Mouse (Mus musculus) forebrain, embryonic 10.5 days (tissue): ENCODE measurements around the gene Vps13d. TPM values are rescaled to one million over a fixed set of nuclear protein-coding genes. Genes with fewer than 3 reads are reported as not detected.
A peak's percentile ranks its signal among the peaks of the same experiment; 100 is the strongest.

Experiments used
- DNase-seq: peaks from one replicate; pipeline ENCODE4 v3.0.0-alpha.2; 2017; ENCODE audit warnings: low spot score; ENCODE audit errors: extremely low spot score
- H3K27ac ChIP-seq: fragments of 300-500 bp; sonication (generic); 2 replicates; pipeline ENCODE4 v1.5.1; 2016; ENCODE audit warnings: mild to moderate bottlenecking
- H3K27me3 ChIP-seq: fragments of 300-500 bp; sonication (generic); 2 replicates; pipeline ENCODE4 v1.6.1; 2016; ENCODE audit warnings: mild to moderate bottlenecking; ENCODE audit not compliant: poor library complexity, severe bottlenecking
- H3K36me3 ChIP-seq: fragments of 300-500 bp; sonication (generic); replicated peaks from 2 replicates; pipeline ENCODE4 v1.6.1; 2016; ENCODE audit warnings: mild to moderate bottlenecking, moderate library complexity
- H3K4me1 ChIP-seq: fragments of 300-500 bp; sonication (generic); 2 replicates; pipeline ENCODE4 v1.6.1; 2016
- H3K4me3 ChIP-seq: fragments of 300-500 bp; sonication (generic); 2 replicates; pipeline ENCODE4 v1.5.1; 2016; ENCODE audit warnings: mild to moderate bottlenecking, moderate library complexity
- H3K9me3 ChIP-seq: fragments of 300-500 bp; sonication (generic); 2 replicates; pipeline ENCODE4 v1.6.1; 2016; ENCODE audit warnings: mild to moderate bottlenecking, moderate library complexity
- WGBS: fragments of 180-500 bp; shearing (Covaris S2); methylation state at CpG from one replicate; pipeline ENCODE4 v1.1.7; 2016; 5-methylcytosine and 5-hydroxymethylcytosine counted together
- polyA plus RNA-seq: library from polyadenylated mRNA; unstranded; fragments of >200 nt; fragmentation: Nextera tagmentation; extraction: Ambion mirVana; gene quantifications from 2 replicates; pipeline ENCODE4 v1.2.1, GENCODE M21; 2016

The Vps13d gene
- polyA plus RNA-seq: 4.4 and 5.8 TPM in 2 replicates

DNA sequence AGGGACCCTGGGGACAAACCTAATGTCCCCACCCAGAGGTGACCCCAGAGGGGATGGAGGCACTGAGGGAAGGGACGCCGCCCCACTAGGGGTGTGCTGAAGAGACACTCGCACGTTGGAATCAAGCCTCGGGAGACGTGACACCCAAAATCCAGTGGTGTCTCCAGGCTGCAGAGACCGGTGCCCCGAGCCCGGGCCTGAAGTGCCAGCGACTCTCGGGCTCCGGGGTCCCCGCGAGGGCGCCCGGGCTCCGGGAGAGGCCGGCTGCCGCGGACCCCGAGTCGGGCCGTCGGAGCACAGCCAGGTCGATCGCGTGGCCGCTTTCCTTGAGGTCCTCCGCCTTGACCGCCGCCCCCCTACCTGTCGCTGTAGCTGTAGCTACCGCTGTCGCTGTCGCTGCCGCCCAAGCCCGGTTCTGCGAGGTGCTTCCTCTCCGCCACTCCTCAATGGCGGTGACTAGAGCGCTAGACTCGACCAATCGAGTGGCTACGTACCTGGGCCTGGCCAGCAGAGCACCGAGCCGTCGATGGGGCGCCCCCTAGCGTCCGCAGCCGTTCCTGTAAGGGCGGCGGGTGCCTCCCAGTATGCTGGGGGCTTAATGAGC, at the start of gene Vps13d:
TSS of gene Vps13d (minus strand) at position 447 of the 604 bp plus-strand sequence.
- Histone ChIP-seq H3K9me3 (no peaks in the 10 kb centered on the region), H3K27ac (peak within 1 kb of the TSS; percentile 89), H3K36me3 (peaks cover 7% of the 10 kb centered on the region), H3K4me3 (peak within 1 kb of the TSS; percentile 87), H3K27me3 (no peaks in the 10 kb centered on the region), H3K4me1 (peaks cover 16% of the 10 kb centered on the region)
- DNase-seq: peak; percentile 89
- WGBS: under 1% methylated on average over 52 of the region's 53 CpGs

DNA sequence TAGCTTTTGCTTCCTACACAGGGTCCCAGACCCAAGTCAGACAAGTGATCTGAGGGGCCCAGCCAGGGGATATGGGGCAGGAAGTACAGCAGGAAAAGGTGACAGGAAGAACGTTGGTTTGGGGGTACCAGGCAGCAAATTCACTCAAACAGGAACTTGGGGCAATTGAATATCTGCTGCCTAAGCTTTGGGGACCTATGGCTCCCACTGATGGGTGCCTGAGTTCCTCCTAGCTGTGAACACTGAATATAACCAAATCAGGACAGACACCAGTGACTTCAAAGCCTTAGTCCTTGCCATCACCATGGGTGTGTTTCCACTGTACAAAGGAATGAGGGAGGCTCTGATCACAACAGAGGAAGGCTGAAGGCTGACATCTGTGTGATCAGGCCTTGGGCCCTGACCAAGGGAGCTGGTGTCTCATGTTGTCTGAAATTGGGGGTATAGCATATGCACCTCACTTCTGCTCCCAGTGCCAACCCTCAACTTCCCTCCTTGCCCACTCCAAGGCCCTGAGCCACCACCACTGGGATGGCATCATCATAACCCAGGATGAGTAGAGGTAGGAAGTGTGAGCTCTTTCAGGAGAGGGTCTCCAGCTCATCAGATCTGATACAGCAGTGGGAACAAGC, 48.0 kb upstream of the Vps13d start:
- H3K4me1 ChIP-seq: peaks cover 17% of the 10 kb centered on the region
- peaks cover 37% of the 10 kb centered on the region for H3K27me3 ChIP-seq
- no peak overlapping the region for H3K27ac ChIP-seq
- DNase-seq: no peak
- no peaks in the 10 kb centered on the region for H3K36me3 ChIP-seq
- WGBS: 82% methylated on average over 1 of the region's 1 CpGs
- H3K9me3 ChIP-seq: no peaks in the 10 kb centered on the region
- no peak overlapping the region for H3K4me3 ChIP-seq

DNA sequence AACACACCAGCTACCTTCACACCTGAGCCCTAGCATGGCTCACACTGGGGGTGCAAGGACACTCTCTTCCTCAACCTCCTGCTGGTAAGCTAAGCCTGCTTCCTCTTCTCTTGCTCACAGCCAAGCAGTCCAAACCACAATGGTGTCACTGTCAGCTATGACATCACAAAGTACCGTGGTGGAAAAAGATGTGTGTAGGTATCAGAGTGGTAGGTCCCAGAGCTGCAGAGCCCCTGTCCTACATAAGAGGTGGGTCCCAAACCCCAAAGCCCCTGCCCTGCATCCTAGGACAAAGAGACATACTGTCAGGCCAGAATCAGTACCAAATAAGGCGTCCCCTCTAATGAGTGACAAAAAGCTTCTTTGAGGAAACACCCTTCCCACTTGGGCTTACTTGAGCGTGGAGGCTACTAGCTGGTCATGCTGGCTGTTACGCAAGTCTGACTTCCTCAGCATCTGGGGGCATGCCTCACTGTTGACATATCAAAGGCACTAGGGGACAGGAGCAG, 46.0 kb upstream of the Vps13d start:
- no peaks in the 10 kb centered on the region for H3K9me3 ChIP-seq
- H3K36me3 ChIP-seq: no peaks in the 10 kb centered on the region
- WGBS: 79% methylated on average over 4 of the region's 4 CpGs
- H3K4me1 ChIP-seq: peaks cover 4% of the 10 kb centered on the region
- H3K27me3 ChIP-seq: peaks cover 16% of the 10 kb centered on the region
- no peak overlapping the region for H3K4me3 ChIP-seq
- H3K27ac ChIP-seq: no peak overlapping the region
- DNase-seq: no peak

DNA sequence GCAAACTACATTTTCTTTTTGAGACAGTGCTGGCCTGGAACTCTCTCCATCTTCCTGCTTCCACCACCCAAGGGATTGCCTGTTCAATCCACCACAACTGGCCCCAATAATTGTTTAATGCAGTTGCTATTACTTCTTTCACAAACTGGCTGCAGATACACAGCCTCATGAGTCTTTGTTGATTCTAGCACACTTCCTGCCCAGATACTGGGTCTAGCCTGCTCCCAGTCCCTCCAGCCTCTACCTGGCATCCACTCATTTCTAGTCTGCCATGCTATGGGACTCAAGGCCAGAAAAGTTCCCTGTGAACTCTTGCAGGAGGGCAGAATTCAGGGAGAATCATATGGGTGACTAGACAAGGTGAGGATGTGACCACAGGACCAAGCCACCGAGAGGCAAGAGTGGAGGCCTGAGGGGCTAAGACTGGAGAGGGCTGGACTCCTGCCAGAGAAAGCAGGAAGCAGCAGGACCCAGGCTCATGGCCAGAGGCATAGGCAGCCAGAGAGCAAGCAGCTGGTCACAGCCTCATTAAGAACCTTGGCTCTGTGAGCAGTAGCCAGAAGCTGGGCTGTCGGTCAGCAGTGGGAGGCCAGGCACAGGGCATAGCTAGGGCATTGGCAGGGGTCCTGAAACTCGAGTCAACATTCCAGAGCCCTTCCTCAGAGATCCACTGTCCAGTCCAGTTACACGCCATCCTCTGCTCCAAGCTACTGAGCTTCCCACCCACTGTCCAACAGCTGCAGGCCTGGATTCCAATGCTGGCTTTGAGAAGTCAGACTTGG, 44.4 kb upstream of the Vps13d start:
- DNase-seq: no peak
- 62% methylated on average over 4 of the region's 4 CpGs for WGBS

DNA sequence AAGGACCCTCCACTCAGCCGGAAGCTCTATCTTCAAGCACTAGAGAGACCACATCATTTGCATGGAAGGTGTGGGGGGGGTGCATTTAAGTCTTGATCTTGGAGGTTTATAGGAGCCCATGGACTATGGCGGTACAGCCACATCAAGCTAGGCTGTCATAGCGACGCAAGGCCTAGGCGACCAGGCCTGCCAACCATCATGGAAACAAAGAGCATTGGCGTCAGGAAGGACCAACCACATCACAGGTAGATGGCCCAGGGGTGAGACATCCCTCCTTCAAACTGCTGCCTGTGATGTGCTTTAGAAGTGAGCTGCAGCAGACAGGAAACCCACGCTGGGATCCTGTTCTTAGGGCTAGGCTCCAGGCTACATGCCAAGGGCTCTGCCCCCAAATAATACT, 41.2 kb upstream of the Vps13d start:
- no peaks in the 10 kb centered on the region for H3K36me3 ChIP-seq
- WGBS: 94% methylated on average over 7 of the region's 7 CpGs
- no peaks in the 10 kb centered on the region for H3K27me3 ChIP-seq
- H3K4me1 ChIP-seq: peaks cover 15% of the 10 kb centered on the region
- no peak for DNase-seq
- H3K4me3 ChIP-seq: no peak overlapping the region
- H3K27ac ChIP-seq: no peak overlapping the region
- H3K9me3 ChIP-seq: no peaks in the 10 kb centered on the region

More for the DNA sequence above, 44.4 kb upstream of the Vps13d start:
- H3K4me1 ChIP-seq: 0 out of 2 replicates have a peak, but pooled peaks cover 3% of the 10 kb centered on the region
- 0 out of 2 replicates have a peak overlapping the region, but pooled peaks have one; percentile 15 for H3K27ac ChIP-seq
- H3K9me3 ChIP-seq: no peaks in the 10 kb centered on the region
- H3K36me3 ChIP-seq: no peaks in the 10 kb centered on the region
- peaks cover under 1% of the 10 kb centered on the region; the same call in 1 of the 2 replicates for H3K27me3 ChIP-seq
- H3K4me3 ChIP-seq: no peak overlapping the region

DNA sequence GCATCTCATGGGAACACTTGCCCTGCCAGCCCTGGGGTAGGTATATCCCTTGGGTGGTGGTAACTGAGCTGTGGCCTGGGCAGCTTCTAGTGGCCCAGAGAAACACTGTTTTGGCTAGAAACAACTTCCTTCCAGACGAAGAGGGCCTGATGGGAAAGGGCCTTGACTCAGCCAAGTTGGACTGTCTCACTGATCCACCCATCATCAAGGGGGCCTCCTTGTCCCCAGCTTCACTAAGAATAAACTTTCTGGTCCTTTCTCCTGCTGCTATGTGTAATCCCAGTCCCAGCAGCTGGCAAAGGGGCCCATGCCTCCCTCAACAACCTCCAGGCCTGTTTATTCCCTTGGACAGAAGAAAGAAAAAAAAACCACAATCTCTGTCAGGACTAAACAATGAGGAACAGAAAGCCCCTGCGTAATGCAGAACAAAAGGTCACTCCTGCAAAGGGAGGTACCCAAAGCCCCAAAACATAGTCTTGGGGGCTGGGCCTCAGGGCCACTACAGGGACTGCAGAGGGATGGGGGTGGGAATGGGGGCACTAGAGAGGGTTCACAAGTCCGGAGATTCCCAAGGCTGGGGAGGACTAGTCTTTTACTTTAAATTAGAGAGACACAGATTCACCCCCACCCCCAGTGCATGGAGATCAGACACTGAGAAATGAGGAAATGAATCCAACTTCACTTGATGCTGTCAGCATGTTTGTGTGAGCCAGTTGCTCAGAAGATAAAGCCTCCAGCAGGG, 38.9 kb upstream of the Vps13d start:
- DNase-seq: no peak
- H3K27me3 ChIP-seq: no peaks in the 10 kb centered on the region
- no peaks in the 10 kb centered on the region for H3K36me3 ChIP-seq
- no peaks in the 10 kb centered on the region for H3K9me3 ChIP-seq
- 35% methylated on average over 3 of the region's 3 CpGs for WGBS
- no peak overlapping the region for H3K4me3 ChIP-seq
- H3K27ac ChIP-seq: peak overlapping the region; percentile 65
- peaks cover 12% of the 10 kb centered on the region for H3K4me1 ChIP-seq

DNA sequence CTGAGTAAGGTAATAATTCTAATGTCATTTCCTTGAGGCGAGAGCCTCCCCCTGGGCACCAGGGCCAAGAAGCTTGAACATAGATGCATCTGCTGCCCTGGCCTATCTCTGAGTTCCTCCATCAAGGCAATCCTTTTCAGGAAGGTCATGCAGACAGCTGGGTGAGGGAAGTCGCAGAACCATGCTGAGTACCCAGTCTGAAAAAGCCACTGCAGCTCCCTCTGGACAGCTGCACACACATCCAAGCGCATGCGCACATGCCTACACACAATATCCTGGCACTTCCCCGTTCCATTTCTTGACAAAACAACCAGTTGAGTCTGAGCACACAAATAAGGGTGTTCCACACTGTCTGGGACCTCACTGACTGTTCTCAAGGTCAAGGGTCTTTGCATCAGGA, 36.9 kb upstream of the Vps13d start:
- Histone ChIP-seq H3K27me3 (no peaks in the 10 kb centered on the region), H3K27ac (no peak overlapping the region), H3K36me3 (no peaks in the 10 kb centered on the region), H3K4me3 (no peak overlapping the region), H3K4me1 (peaks cover 12% of the 10 kb centered on the region), H3K9me3 (no peaks in the 10 kb centered on the region)
- no peak for DNase-seq
- WGBS: 97% methylated on average over 5 of the region's 5 CpGs

DNA sequence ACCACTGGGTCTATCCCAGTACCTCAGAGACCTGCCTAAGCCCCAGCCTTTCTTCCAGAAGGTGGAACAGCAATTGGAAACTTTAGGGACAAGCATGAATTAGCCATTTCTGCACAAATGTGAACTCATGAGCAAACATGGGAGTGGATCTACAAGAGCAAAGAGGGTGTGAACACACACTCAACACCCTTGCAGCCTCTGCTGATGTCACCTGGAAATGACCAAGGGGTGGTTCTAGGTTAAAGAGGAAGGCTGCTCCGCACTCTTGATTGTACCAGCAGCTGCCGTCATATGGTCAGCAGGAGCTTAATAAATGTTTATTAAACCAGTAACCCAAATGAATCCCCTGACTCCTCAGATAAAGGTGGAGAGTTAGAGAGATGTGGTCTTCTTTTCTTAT, 35.8 kb upstream of the Vps13d start:
- Histone ChIP-seq H3K27ac (no peak overlapping the region), H3K9me3 (no peaks in the 10 kb centered on the region), H3K4me1 (peaks cover 12% of the 10 kb centered on the region), H3K4me3 (no peak overlapping the region), H3K27me3 (no peaks in the 10 kb centered on the region), H3K36me3 (no peaks in the 10 kb centered on the region)
- no peak for DNase-seq
- WGBS: 96% methylated on average over 2 of the region's 2 CpGs

DNA sequence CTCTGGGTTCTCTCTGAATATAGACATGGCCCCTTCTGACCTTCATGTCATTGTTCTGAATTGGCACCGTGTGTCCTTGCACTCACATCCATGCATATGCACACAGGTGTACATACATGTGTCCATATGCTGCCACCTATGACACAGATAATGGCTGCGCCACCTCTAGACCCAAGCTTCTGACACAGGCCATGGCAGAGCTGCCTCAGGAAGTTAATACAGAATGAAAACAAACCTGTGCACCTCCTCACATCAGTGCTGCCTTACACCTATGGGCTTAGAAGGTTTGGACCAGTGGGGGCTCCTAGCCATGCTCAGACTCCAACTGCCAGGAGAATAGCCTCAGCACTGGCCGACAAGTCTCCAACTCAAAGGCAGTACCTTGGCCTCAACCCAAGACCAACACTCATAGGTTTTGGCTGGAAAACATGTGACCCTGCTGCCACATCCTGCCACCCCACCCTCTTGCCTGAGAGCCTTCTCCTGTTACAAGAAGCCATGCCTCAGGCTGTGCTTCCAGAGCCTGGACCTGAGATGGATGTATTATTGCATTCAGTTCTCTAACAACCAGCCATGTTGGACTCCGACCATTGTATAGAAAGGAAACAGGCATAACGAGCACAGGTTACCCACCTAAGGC, 34.8 kb upstream of the Vps13d start:
- no peak for DNase-seq
- Histone ChIP-seq H3K27me3 (no peaks in the 10 kb centered on the region), H3K36me3 (no peaks in the 10 kb centered on the region), H3K4me3 (no peak overlapping the region), H3K27ac (no peak overlapping the region), H3K9me3 (no peaks in the 10 kb centered on the region), H3K4me1 (peaks cover 12% of the 10 kb centered on the region)
- 93% methylated on average over 5 of the region's 5 CpGs for WGBS

DNA sequence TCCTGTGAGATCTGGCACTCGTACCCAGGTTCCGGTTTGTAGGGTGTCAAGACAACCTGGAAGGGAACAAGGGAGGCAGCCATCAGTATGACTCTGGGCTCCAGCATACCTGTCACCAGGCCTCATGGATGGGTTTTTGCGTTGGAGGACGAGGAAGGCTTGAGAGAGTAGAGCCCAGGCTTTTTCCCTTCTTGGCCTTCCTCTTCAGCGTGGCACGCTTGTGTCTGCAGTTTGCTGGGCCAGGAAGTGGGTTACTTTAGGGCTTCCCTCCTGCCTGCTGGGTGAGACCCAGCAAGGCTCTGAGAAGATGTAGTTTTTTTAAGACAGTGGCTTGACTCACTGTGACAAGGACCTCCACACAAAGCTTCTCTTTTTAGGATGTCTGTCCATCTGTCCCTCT, 34.2 kb upstream of the Vps13d start:
- Histone ChIP-seq H3K27ac (no peak overlapping the region), H3K27me3 (no peaks in the 10 kb centered on the region), H3K9me3 (no peaks in the 10 kb centered on the region), H3K36me3 (no peaks in the 10 kb centered on the region), H3K4me3 (no peak overlapping the region), H3K4me1 (peaks cover 12% of the 10 kb centered on the region)
- 92% methylated on average over 6 of the region's 6 CpGs for WGBS
- DNase-seq: no peak

DNA sequence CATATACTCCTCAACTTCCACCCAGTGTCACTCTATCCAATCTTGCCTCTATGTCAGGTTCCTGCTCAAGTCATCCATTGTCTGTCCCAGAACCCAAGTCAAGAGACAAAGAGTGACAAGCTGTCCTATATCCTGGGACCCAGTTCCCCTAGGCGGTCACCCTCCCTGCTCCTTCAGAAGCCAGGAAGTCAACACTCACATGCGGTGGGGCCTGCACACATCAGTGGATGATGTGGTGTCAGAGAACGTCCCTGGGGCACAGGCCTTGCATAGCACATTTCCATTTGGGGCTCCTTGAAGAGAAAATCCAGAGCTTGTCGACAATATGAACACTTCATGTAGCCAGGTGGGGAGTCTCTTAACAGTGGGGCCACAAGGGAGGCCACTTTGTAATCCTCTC, 29.8 kb upstream of the Vps13d start:
- no peak for DNase-seq
- Histone ChIP-seq H3K36me3 (no peaks in the 10 kb centered on the region), H3K4me1 (no peaks in the 10 kb centered on the region), H3K27me3 (no peaks in the 10 kb centered on the region), H3K27ac (no peak overlapping the region), H3K4me3 (no peak overlapping the region), H3K9me3 (no peaks in the 10 kb centered on the region)
- WGBS: 86% methylated on average over 4 of the region's 4 CpGs

DNA sequence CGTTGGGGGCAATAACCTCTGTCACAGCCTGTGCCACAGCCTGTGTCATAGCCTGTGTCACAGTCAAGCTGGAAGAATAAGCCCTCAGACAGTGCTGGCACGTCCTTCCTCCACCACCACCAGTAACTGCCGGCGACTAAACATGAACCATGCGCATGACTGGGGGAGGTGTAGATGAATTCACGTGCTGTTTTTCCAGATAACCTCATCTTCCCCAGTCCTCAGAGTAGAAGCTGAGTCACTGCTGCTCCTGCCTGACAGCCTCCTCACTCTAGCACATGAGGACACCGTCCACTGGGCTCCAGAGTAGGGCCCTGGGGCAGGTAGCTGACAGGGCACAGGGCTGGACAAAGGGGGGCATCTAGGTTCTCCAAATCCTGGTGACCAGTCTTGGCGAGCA, 27.3 kb upstream of the Vps13d start:
- Histone ChIP-seq H3K9me3 (no peaks in the 10 kb centered on the region), H3K36me3 (no peaks in the 10 kb centered on the region), H3K4me1 (no peaks in the 10 kb centered on the region), H3K27ac (no peak overlapping the region), H3K27me3 (no peaks in the 10 kb centered on the region), H3K4me3 (no peak overlapping the region)
- WGBS: 84% methylated on average over 8 of the region's 8 CpGs
- DNase-seq: no peak
